Mouse (Mus musculus): Measurements from ENCODE around the gene Cybc1. TPM values are rescaled to one million over a fixed set of nuclear protein-coding genes. Genes with fewer than 3 reads are reported as not detected.

The Cybc1 gene
- polyA plus RNA-seq, 1 experiment: 22.3 TPM

GRCm38 (mm10) chr11:121219776-121220175, 9.3 kb downstream of the Cybc1 start:
- Histone ChIP-seq H3K4me2 (ENCODE audit: low read depth) (no peak overlapping the region), H3K36me3 (ENCODE audit: control insufficient read depth, insufficient read depth) (peaks cover 18% of the 10 kb centered on the region), H3K4me3 (no peak overlapping the region), H3K79me2 (ENCODE audit: control insufficient read depth, insufficient read depth) (no peaks in the 10 kb centered on the region), H3ac (ENCODE audit: control insufficient read depth, insufficient read length) (no peak overlapping the region), H3K27me3 (ENCODE audit: control insufficient read depth, insufficient read depth, insufficient read length) (no peaks in the 10 kb centered on the region)
- TF ChIP-seq TCF3 (IDR thresholded peaks at IDR 0.05; ENCODE audit: insufficient read length, low read depth) (no peak), CEBPB (IDR thresholded peaks at IDR 0.05; ENCODE audit: insufficient read depth, poor library complexity, severe bottlenecking) (no peak), MYOG (IDR thresholded peaks at IDR 0.05; ENCODE audit: control insufficient read depth in 1 of 3, insufficient read depth in 1 of 3, insufficient read length in 2 of 3, low read depth in 2 of 3) (no peak), REST (IDR thresholded peaks at IDR 0.05; ENCODE audit: insufficient read depth, insufficient read length) (no peak), SRF (IDR thresholded peaks at IDR 0.05; ENCODE audit: control insufficient read depth, insufficient read length, low read depth) (no peak), E2F4 (IDR thresholded peaks at IDR 0.05; ENCODE audit: insufficient read depth) (no peak), MAX (IDR thresholded peaks at IDR 0.05; ENCODE audit: low read depth) (no peak)

- Histone ChIP-seq H3K4me3 (no peak overlapping the region), H3ac (ENCODE audit: control insufficient read depth, insufficient read length) (no peak overlapping the region), H3K27me3 (ENCODE audit: control insufficient read depth, insufficient read depth, insufficient read length) (no peaks in the 10 kb centered on the region), H3K4me2 (ENCODE audit: low read depth) (no peak overlapping the region), H3K79me2 (ENCODE audit: control insufficient read depth, insufficient read depth) (no peaks in the 10 kb centered on the region), H3K36me3 (ENCODE audit: control insufficient read depth, insufficient read depth) (peaks cover 7% of the 10 kb centered on the region)
- TF ChIP-seq TCF3 (IDR thresholded peaks at IDR 0.05; ENCODE audit: insufficient read length, low read depth) (no peak), REST (IDR thresholded peaks at IDR 0.05; ENCODE audit: insufficient read depth, insufficient read length) (no peak), E2F4 (IDR thresholded peaks at IDR 0.05; ENCODE audit: insufficient read depth) (no peak), USF1 (IDR thresholded peaks at IDR 0.05; ENCODE audit: low read depth) (no peak), CEBPB (IDR thresholded peaks at IDR 0.05; ENCODE audit: insufficient read depth, poor library complexity, severe bottlenecking) (no peak), MAX (IDR thresholded peaks at IDR 0.05; ENCODE audit: low read depth) (no peak), POLR2A (IDR thresholded peaks at IDR 0.05; ENCODE audit: insufficient read length, low read depth) (no peak), MYOD1 (IDR thresholded peaks at IDR 0.05; ENCODE audit: control insufficient read depth in 1 of 3, insufficient read length in 2 of 3, low read depth in 2 of 3) (no peak), MYOG (IDR thresholded peaks at IDR 0.05; ENCODE audit: control insufficient read depth in 1 of 3, insufficient read depth in 1 of 3, insufficient read length in 2 of 3, low read depth in 2 of 3) (no peak), SRF (IDR thresholded peaks at IDR 0.05; ENCODE audit: control insufficient read depth, insufficient read length, low read depth) (no peak), POLR2AphosphoS2 (IDR thresholded peaks at IDR 0.05; ENCODE audit: insufficient read length, low read depth) (no peak), TCF12 (IDR thresholded peaks at IDR 0.05; ENCODE audit: insufficient read depth, poor library complexity, severe bottlenecking) (no peak)
Observed at GRCm38 (mm10) chr11:121216831-121217230, 12.3 kb downstream of the Cybc1 start.

GRCm38 (mm10) chr11:121204161-121205006, 24.7 kb downstream of the Cybc1 start, which contains the start of the genes Hexdc and Ogfod3:
Gene Hexdc (plus strand): TSS chr11:121204433.
Gene Ogfod3 (minus strand): TSS chr11:121204711.
- Histone ChIP-seq H3K27me3 (ENCODE audit: control insufficient read depth, insufficient read depth, insufficient read length) (no peaks in the 10 kb centered on the region), H3K79me2 (ENCODE audit: control insufficient read depth, insufficient read depth) (no peaks in the 10 kb centered on the region), H3K4me3 (peak within 1 kb of the TSS; percentile 46), H3ac (ENCODE audit: control insufficient read depth, insufficient read length) (peak within 1 kb of the TSS; percentile 41), H3K4me2 (ENCODE audit: low read depth) (peak within 1 kb of the TSS; percentile 78), H3K36me3 (ENCODE audit: control insufficient read depth, insufficient read depth) (peaks cover 12% of the 10 kb centered on the region)
- TF ChIP-seq POLR2AphosphoS2 (IDR thresholded peaks at IDR 0.05; ENCODE audit: insufficient read length, low read depth): peak; percentile 67
- TF ChIP-seq MAX (IDR thresholded peaks at IDR 0.05; ENCODE audit: low read depth): no peak
- no peak for TF ChIP-seq CEBPB (IDR thresholded peaks at IDR 0.05; ENCODE audit: insufficient read depth, poor library complexity, severe bottlenecking)
- TF ChIP-seq MYOD1 (IDR thresholded peaks at IDR 0.05; ENCODE audit: control insufficient read depth in 1 of 3, insufficient read length in 2 of 3, low read depth in 2 of 3): peak in 2 of 3 experiments; percentile 51 to 76
- TF ChIP-seq USF1 (IDR thresholded peaks at IDR 0.05; ENCODE audit: low read depth): no peak
- no peak for TF ChIP-seq REST (IDR thresholded peaks at IDR 0.05; ENCODE audit: insufficient read depth, insufficient read length)
- peak in 1 of 3 experiments; percentile 30 for TF ChIP-seq MYOG (IDR thresholded peaks at IDR 0.05; ENCODE audit: control insufficient read depth in 1 of 3, insufficient read depth in 1 of 3, insufficient read length in 2 of 3, low read depth in 2 of 3)
- no peak for TF ChIP-seq SRF (IDR thresholded peaks at IDR 0.05; ENCODE audit: control insufficient read depth, insufficient read length, low read depth)
- TF ChIP-seq TCF3 (IDR thresholded peaks at IDR 0.05; ENCODE audit: insufficient read length, low read depth): no peak
- TF ChIP-seq TCF12 (IDR thresholded peaks at IDR 0.05; ENCODE audit: insufficient read depth, poor library complexity, severe bottlenecking): no peak
- TF ChIP-seq POLR2A (IDR thresholded peaks at IDR 0.05; ENCODE audit: insufficient read length, low read depth): peak; percentile 73
- peak; percentile 33 for TF ChIP-seq E2F4 (IDR thresholded peaks at IDR 0.05; ENCODE audit: insufficient read depth)

- Histone ChIP-seq H3K79me2 (ENCODE audit: control insufficient read depth, insufficient read depth) (no peaks in the 10 kb centered on the region), H3K4me3 (peak overlapping the region; percentile 46), H3ac (ENCODE audit: control insufficient read depth, insufficient read length) (no peak overlapping the region), H3K27me3 (ENCODE audit: control insufficient read depth, insufficient read depth, insufficient read length) (no peaks in the 10 kb centered on the region), H3K36me3 (ENCODE audit: control insufficient read depth, insufficient read depth) (peaks cover 12% of the 10 kb centered on the region), H3K4me2 (ENCODE audit: low read depth) (peak overlapping the region; percentile 78)
- TF ChIP-seq USF1 (IDR thresholded peaks at IDR 0.05; ENCODE audit: low read depth) (peak; percentile 64), E2F4 (IDR thresholded peaks at IDR 0.05; ENCODE audit: insufficient read depth) (no peak)
Observed at GRCm38 (mm10) chr11:121203859-121204160, 25.3 kb downstream of the Cybc1 start.
